Mouse (Mus musculus) stomach, embryonic 15.5 days (tissue): ENCODE results near the gene Ogfod1. TPM values are rescaled to one million over a fixed set of nuclear protein-coding genes. Genes with fewer than 3 reads are reported as not detected.

ENCODE experiments used
- ATAC-seq: fragments of 200-750 bp; cut with Nextera tagmentation; 2 replicates; pipeline ENCODE4 v1.8.0; 2017; ENCODE audit warnings: low read depth, moderate number of reproducible peaks, moderate TSS enrichment; ENCODE audit not compliant: insufficient read depth, low FRiP score
- H3K27ac ChIP-seq: fragments of 300-500 bp; sonication (generic); 2 replicates; pipeline ENCODE4 v1.5.1; 2015; ENCODE audit warnings: mild to moderate bottlenecking, inconsistent platforms
- H3K27me3 ChIP-seq: fragments of 300-500 bp; sonication (generic); replicated peaks from 2 replicates; pipeline ENCODE4 v1.6.1; 2015; ENCODE audit warnings: inconsistent platforms
- H3K36me3 ChIP-seq: fragments of 300-500 bp; sonication (generic); 2 replicates; pipeline ENCODE4 v1.6.1; 2015; ENCODE audit warnings: inconsistent platforms
- H3K4me1 ChIP-seq: fragments of 300-500 bp; sonication (generic); 2 replicates; pipeline ENCODE4 v1.6.1; 2015; ENCODE audit warnings: inconsistent platforms
- H3K4me2 ChIP-seq: fragments of 300-500 bp; sonication (generic); 2 replicates; pipeline ENCODE4 v1.6.1; 2015; ENCODE audit warnings: mild to moderate bottlenecking, inconsistent platforms
- H3K4me3 ChIP-seq: fragments of 300-500 bp; sonication (generic); replicated peaks from 2 replicates; pipeline ENCODE4 v1.5.1; 2015; ENCODE audit warnings: inconsistent platforms
- H3K9ac ChIP-seq: fragments of 300-500 bp; sonication (generic); 2 replicates; pipeline ENCODE4 v1.6.1; 2015; ENCODE audit warnings: inconsistent platforms
- H3K9me3 ChIP-seq: fragments of 300-500 bp; sonication (generic); 2 replicates; pipeline ENCODE4 v1.6.1; 2016; ENCODE audit warnings: inconsistent platforms
- WGBS: fragments of 180-500 bp; shearing (Covaris S2); methylation state at CpG from one replicate; pipeline ENCODE4 v1.1.7; 2015; 5-methylcytosine and 5-hydroxymethylcytosine counted together
- polyA plus RNA-seq: library from polyadenylated mRNA; unstranded; fragments of >200 nt; fragmentation: Nextera tagmentation; extraction: Ambion mirVana; gene quantifications from 2 replicates; pipeline ENCODE4 v1.2.1, GENCODE M21; 2015

Gene Ogfod1
- polyA plus RNA-seq, 1 experiment from 2014 or later: 13.2 TPM

DNA sequence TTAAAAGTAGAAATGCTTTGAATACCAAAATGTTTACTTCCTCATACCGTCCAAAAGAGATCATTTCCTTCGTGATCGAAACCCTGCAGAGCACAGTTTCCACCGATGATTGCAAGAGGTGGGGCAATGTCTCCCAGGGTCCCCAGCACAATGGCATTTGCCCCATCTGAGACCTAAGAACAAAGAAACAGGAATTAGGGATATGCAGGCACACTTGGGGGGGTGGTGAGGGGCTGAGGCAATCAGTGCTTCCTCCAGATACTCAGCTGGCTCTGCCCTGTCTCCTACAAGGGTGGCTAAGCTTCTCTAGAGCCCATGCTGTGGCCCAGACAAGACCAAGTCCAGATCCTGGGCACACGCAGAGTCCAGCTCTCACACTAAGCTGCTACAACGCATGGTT lies 52.7 kb downstream of the Ogfod1 start:
- H3K9ac ChIP-seq: no peak overlapping the region
- H3K36me3 ChIP-seq: no peaks in the 10 kb centered on the region
- H3K4me1 ChIP-seq: no peaks in the 10 kb centered on the region
- no peak overlapping the region for H3K4me3 ChIP-seq
- ATAC-seq: no peak
- H3K4me2 ChIP-seq: no peak overlapping the region
- 65% methylated on average over 6 of the region's 6 CpGs for WGBS
- H3K27ac ChIP-seq: no peak overlapping the region
- no peaks in the 10 kb centered on the region for H3K27me3 ChIP-seq
- H3K9me3 ChIP-seq: no peaks in the 10 kb centered on the region

DNA sequence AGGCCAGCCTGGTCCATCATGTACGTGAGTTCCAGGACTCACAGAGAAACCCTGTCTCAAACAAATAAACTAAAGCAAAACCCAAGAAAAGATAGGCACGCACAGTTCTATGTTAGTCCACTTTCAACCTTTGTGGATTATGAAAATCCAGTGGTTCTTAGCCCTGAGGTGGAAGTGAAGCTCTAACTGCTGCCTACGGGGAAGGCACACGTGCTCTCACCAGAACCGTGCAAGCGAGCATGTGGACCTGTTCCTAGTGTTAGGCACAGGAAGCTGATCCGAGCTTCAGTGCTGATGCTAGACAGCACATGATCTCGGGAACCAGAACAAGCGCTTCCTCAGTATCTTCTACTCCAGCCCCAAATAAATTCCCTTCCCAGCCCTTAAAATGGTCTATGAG lies 55.9 kb downstream of the Ogfod1 start:
- 80% methylated on average over 9 of the region's 9 CpGs for WGBS
- ATAC-seq: no peak
- H3K36me3 ChIP-seq: no peaks in the 10 kb centered on the region
- H3K4me3 ChIP-seq: no peak overlapping the region
- no peak overlapping the region for H3K9ac ChIP-seq
- H3K4me1 ChIP-seq: no peaks in the 10 kb centered on the region
- no peaks in the 10 kb centered on the region for H3K27me3 ChIP-seq
- H3K4me2 ChIP-seq: no peak overlapping the region
- no peak overlapping the region for H3K27ac ChIP-seq
- H3K9me3 ChIP-seq: no peaks in the 10 kb centered on the region

DNA sequence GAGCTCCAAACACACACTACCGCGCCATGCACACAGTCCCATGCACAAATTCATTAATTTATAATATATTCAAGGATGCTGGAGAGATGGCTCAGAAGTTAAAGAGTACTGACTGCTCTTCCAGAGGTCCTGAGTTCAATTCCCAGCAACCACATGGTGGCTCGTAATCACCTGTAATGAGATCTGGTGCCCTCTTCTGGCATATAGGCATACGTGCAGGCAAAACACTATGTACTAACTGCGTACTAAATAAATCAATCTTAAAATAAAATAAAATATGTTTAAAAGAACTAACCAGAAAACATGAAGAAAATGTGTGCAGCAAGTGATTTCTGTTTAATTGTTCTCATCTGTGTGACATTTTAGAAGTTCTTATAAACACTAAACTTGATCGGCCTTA lies 57.3 kb downstream of the Ogfod1 start:
- no peak overlapping the region for H3K27ac ChIP-seq
- H3K36me3 ChIP-seq: no peaks in the 10 kb centered on the region
- no peaks in the 10 kb centered on the region for H3K9me3 ChIP-seq
- no peaks in the 10 kb centered on the region for H3K27me3 ChIP-seq
- H3K4me2 ChIP-seq: no peak overlapping the region
- ATAC-seq: no peak
- 79% methylated on average over 6 of the region's 6 CpGs for WGBS
- H3K4me1 ChIP-seq: no peaks in the 10 kb centered on the region
- H3K9ac ChIP-seq: no peak overlapping the region
- H3K4me3 ChIP-seq: no peak overlapping the region

DNA sequence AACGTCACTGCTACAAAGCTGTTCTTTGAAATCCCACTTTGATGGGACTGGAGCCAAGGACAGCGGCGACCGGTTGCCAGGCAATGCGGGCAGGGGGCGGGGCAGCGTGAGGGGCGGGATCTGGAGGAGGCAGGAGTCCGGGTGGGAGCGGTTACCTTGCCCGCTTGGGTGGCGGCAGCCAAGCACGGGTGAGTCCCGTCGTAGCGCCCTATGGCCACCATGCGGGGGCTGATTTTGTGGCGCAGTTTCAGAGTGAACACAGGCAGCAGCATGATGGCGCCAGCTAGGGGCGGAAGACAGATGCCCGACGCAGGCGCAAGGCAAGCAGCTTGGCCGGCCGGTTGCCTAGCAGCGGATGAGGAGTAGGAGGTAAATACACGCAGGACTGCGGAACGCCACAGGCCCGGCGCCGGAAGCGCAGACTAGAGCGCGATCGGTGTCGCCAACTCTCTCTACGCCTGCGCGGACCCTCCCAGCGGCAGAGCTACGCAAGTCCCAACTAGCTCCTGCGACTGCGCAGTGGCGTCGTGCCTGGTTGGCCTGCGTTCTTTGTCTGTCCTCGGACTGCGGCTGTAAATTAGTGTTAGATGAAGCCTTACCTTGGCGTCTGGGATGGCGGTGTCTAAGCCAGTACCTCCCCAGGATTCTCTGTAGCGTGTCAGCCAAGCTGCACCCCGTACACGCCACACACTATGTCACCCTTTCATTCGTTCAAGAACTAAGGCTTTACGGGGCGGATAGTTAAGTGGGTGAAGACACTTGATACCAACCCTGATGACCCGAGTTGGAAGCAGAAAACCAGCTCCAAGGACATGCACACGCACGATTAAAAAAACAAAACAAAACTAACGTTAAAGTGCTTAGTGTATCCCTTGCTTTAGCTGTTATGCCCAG lies 61.3 kb downstream of the Ogfod1 start, which contains the start of gene Bbs2:
TSS of gene Bbs2 (minus strand) at position 848 of the 894 bp plus-strand sequence.
- H3K4me1 ChIP-seq: no peaks in the 10 kb centered on the region
- peak; percentile 100 for ATAC-seq
- peak within 1 kb of the TSS; percentile 85 for H3K27ac ChIP-seq
- peak within 1 kb of the TSS; percentile 58 for H3K4me3 ChIP-seq
- 1% methylated on average over 61 of the region's 61 CpGs for WGBS
- H3K4me2 ChIP-seq: peak within 1 kb of the TSS; percentile 71
- peak within 1 kb of the TSS; percentile 37; the same call in 1 of the 2 replicates for H3K9ac ChIP-seq
- H3K36me3 ChIP-seq: no peaks in the 10 kb centered on the region
- H3K27me3 ChIP-seq: no peaks in the 10 kb centered on the region
- H3K9me3 ChIP-seq: no peaks in the 10 kb centered on the region

DNA sequence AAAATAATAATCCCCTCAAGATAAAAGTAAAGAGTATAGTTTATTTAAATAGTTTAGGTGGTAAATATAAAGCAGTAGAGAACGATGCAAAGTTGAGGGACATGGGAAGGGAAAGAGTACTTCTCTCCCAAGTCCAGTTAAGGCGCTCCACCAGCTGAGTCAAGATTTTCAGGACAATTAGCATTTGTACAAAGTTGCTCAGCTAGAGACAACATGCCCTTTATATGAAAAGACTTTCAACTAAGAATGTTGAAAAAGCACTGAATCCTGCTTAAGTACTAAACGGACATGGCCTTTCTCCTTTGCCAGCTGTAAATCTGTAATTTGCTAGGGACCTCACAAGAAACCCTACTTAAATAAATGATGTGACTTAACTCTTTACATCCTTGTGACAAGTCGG lies 62.0 kb downstream of the Ogfod1 start:
- H3K27ac ChIP-seq: peak overlapping the region; percentile 85
- H3K4me2 ChIP-seq: peak overlapping the region; percentile 71
- ATAC-seq: no peak
- peak overlapping the region; percentile 58; the same call in 1 of the 2 replicates for H3K4me3 ChIP-seq
- H3K9ac ChIP-seq: no peak overlapping the region
- no peaks in the 10 kb centered on the region for H3K9me3 ChIP-seq
- no peaks in the 10 kb centered on the region for H3K4me1 ChIP-seq
- 38% methylated on average over 4 of the region's 4 CpGs for WGBS
- no peaks in the 10 kb centered on the region for H3K27me3 ChIP-seq
- H3K36me3 ChIP-seq: no peaks in the 10 kb centered on the region

DNA sequence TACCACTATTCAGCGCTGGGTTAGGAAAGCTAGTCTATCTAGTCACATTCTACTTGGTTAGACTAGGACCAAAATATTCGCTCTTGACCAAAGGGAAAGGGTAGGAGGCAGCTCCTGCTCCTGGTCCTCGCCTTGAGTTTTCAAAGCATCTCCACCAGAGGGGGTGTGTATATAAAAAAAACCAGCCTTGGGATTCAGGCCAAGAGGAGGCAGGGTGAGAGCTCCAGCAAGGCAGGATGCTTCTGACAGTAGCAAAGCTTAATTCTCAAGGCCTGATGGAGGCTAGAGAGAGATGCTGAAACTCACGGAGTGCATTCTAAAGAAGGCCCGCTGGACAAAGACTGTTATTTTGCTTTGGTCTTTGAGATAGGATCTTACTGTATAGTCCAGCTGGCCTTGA lies 67.1 kb downstream of the Ogfod1 start:
- 42% methylated on average over 5 of the region's 5 CpGs for WGBS
- Histone ChIP-seq H3K27me3 (no peaks in the 10 kb centered on the region), H3K36me3 (no peaks in the 10 kb centered on the region), H3K9me3 (no peaks in the 10 kb centered on the region), H3K4me3 (no peak overlapping the region), H3K4me1 (no peaks in the 10 kb centered on the region), H3K9ac (no peak overlapping the region), H3K27ac (no peak overlapping the region), H3K4me2 (no peak overlapping the region)
- no peak for ATAC-seq

DNA sequence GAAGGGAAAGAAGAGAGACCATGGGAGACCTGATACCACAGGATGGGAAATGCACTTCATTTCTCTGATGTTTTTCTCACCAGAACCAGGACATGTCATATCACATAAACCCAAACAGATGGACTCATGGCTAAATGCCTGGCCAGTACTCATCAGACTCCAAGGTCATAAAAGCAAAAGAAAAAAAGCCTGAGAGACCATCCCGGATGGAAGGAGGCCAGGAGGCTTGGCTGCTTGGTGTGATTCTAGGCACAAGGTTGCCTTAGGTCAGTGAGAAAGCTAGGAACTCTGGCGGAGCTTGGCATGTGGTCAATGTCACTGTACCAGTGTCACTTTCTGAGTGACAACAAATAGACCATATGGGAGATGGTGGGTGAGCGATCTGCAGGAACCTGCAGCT lies 70.9 kb downstream of the Ogfod1 start:
- 57% methylated on average over 3 of the region's 3 CpGs for WGBS
- H3K4me1 ChIP-seq: no peaks in the 10 kb centered on the region
- no peaks in the 10 kb centered on the region for H3K27me3 ChIP-seq
- H3K9me3 ChIP-seq: no peaks in the 10 kb centered on the region
- ATAC-seq: no peak
- H3K27ac ChIP-seq: no peak overlapping the region
- no peaks in the 10 kb centered on the region for H3K36me3 ChIP-seq
- no peak overlapping the region for H3K4me3 ChIP-seq
- H3K9ac ChIP-seq: no peak overlapping the region
- H3K4me2 ChIP-seq: no peak overlapping the region

DNA sequence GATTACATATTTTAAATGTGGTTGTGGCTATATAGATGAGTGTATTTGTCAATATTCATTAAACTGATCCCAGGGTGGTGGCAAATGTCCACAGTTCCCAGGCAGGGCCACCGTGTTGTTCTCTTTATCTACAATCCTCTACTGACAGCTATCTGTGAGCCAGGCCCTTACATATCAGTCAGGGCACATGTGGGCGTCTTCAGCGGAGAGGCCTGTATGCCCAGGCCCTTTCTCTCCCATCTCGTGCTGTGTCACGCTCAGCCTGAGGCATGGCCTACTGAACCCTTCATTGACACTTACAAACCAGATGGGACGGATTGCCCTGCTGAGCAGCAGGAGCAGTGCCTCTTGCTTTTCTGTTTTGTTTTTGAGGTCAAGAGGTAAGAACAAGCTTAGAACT lies 72.4 kb downstream of the Ogfod1 start:
- ATAC-seq: peak; percentile 94
- Histone ChIP-seq H3K27ac (no peak overlapping the region), H3K36me3 (no peaks in the 10 kb centered on the region), H3K4me3 (no peak overlapping the region), H3K4me1 (no peaks in the 10 kb centered on the region), H3K27me3 (no peaks in the 10 kb centered on the region), H3K9ac (no peak overlapping the region), H3K4me2 (no peak overlapping the region), H3K9me3 (no peaks in the 10 kb centered on the region)
- 73% methylated on average over 6 of the region's 6 CpGs for WGBS

DNA sequence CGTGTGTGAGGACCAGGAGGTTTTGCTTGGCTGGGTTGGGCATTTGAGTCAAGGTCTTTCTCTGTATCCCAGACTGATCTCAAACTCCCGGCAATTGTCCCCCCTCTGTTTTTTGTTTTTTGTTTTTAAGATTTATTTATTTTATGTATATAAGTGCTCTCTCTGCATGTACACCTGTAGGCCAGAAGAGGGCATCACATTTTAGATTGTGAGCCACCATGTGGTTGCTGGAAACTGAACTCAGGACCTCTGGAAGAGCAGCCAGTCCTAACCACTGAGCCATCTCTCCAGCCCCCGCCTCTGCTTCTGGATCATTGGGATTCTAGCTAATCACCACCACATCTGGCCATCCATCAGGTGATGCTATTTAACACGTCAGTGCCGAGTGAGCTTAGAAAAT lies 72.8 kb downstream of the Ogfod1 start:
- Histone ChIP-seq H3K27me3 (no peaks in the 10 kb centered on the region), H3K4me2 (no peak overlapping the region), H3K9ac (no peak overlapping the region), H3K36me3 (no peaks in the 10 kb centered on the region), H3K4me3 (no peak overlapping the region), H3K27ac (no peak overlapping the region), H3K4me1 (no peaks in the 10 kb centered on the region), H3K9me3 (no peaks in the 10 kb centered on the region)
- 73% methylated on average over 5 of the region's 5 CpGs for WGBS
- ATAC-seq: no peak

DNA sequence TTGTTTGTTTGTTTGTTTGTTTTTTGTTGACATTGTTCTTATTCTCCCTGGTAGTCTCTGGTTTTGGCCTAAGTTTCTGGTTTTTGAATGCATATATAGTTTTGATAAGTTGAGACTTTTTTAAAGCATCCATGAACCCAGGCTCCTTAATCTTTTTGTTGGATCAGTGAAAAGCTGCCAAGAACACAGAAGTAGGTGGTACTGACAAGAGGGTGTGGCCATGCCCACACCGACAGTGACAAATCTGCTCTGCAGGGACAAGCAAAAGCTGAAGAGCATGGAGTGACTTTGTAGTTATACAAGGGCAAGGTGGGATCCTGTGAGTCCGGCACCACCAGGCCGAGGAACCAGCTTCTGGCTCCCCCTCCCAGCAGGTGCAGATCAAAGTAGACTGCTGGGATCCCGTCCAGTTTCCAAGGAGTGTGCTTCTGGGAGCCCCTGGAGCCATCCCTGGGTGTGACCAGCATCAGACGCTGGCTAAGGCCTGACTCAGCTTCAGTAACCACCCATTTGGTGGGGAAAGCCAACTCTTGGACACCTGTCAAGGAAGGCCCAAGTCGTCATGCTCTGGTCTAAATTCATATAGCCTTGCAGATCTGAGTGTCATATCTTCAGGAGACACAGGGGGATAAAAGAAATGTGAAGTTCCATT lies 73.7 kb downstream of the Ogfod1 start:
- H3K4me1 ChIP-seq: no peaks in the 10 kb centered on the region
- no peak overlapping the region for H3K4me3 ChIP-seq
- no peaks in the 10 kb centered on the region for H3K9me3 ChIP-seq
- ATAC-seq: no peak
- H3K36me3 ChIP-seq: no peaks in the 10 kb centered on the region
- WGBS: 52% methylated on average over 6 of the region's 6 CpGs
- H3K9ac ChIP-seq: no peak overlapping the region
- H3K27me3 ChIP-seq: no peaks in the 10 kb centered on the region
- no peak overlapping the region for H3K27ac ChIP-seq
- no peak overlapping the region for H3K4me2 ChIP-seq

DNA sequence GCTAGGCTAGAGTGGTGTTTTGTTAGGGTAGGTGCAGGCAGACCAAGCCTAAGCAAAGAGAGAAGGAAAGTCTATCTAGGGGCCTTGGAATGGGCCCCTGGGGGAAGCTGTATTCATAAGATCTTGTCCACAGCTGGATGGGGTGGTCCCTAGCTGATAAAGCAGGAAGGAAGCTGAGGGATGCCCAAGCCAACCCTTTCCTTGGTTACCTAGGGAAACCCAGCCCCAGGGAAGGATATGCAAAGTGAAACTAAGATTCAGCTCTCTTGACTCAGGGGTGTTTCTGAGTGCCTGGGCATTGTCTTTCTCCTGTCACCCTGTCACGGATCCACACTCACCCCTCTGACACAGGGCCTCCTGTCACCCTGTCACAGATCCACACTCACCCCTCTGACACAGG lies 76.4 kb downstream of the Ogfod1 start:
- Histone ChIP-seq H3K4me1 (no peaks in the 10 kb centered on the region), H3K4me2 (no peak overlapping the region), H3K27ac (no peak overlapping the region), H3K4me3 (no peak overlapping the region), H3K27me3 (no peaks in the 10 kb centered on the region), H3K9me3 (no peaks in the 10 kb centered on the region), H3K36me3 (no peaks in the 10 kb centered on the region), H3K9ac (no peak overlapping the region)
- 43% methylated on average over 1 of the region's 1 CpGs for WGBS
- no peak for ATAC-seq

DNA sequence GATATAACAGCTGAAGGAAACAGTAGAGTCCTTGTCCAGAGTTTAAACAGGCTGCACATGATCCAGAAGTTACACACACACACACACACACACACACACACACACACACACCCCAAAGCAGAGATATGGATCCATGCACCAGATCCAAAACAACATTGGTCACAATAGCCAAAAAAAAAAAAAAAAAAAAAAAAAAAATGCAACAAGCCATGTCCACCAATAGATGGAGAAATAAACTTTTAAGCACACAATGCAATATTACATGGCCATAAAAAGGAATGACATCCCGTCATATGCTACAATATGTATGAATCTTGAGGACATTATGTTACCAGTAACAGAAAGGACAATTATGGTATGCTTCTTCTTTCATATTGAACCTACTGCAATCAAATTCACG lies 77.0 kb downstream of the Ogfod1 start:
- no peak overlapping the region for H3K4me3 ChIP-seq
- H3K4me2 ChIP-seq: no peak overlapping the region
- H3K4me1 ChIP-seq: no peaks in the 10 kb centered on the region
- no peaks in the 10 kb centered on the region for H3K27me3 ChIP-seq
- no peaks in the 10 kb centered on the region for H3K36me3 ChIP-seq
- no peaks in the 10 kb centered on the region for H3K9me3 ChIP-seq
- 89% methylated on average over 2 of the region's 2 CpGs for WGBS
- no peak overlapping the region for H3K27ac ChIP-seq
- H3K9ac ChIP-seq: no peak overlapping the region
- ATAC-seq: no peak
